Mouse (Mus musculus) cerebral cortex, adult 2 months (tissue): Measurements from ENCODE around the gene Zdhhc9.

Experiments used
- WGBS: fragments of 180-500 bp; shearing (Covaris S2); methylation state at CpG from one replicate; pipeline ENCODE4 v1.1.7; 2018; 5-methylcytosine and 5-hydroxymethylcytosine counted together

The Zdhhc9 gene

GRCm38 (mm10) chrX:48208519-48209185 is at the start of gene Zdhhc9:
Gene Zdhhc9 (minus strand): TSS chrX:48208878.
- WGBS: 6% methylated on average over 28 of the region's 34 CpGs

- WGBS: 5% methylated on average over 16 of the region's 16 CpGs
Observed at GRCm38 (mm10) chrX:48257011-48257410, 48.3 kb upstream of the Zdhhc9 start.

DNA sequence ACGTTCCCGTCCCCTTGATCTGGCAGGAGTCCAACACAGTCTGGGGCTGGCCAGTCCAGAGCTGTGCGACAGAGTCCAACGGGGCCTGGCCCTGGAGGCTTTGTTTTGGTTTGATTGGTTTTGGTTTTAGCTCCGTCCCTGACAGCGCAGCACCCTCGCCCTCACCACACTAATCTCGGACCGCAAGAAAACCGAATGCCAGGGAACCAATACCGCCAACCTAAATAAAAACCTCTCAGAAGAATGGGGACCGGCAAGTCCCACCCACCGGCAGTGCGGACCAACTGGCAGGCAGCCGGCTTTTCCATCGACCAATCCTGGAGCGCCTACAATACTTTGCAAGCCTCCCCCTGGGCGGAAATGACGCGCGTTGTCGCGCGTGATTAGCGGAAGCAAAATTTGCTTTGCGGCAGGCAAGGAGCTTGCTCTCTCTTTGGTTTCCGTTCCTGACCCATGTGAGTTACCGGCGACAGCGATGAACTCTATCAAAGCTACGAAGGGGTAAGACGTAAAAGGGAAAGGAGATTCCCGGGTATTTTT is 47.9 kb upstream of the Zdhhc9 start, which contains the start of gene Utp14a:
TSS of gene Utp14a (plus strand) at position 395 of the 540 bp plus-strand sequence.
- WGBS: 3% methylated on average over 33 of the region's 33 CpGs

- WGBS: 4% methylated on average over 18 of the region's 18 CpGs
Observed at GRCm38 (mm10) chrX:48255830-48256428, 47.3 kb upstream of the Zdhhc9 start.

DNA sequence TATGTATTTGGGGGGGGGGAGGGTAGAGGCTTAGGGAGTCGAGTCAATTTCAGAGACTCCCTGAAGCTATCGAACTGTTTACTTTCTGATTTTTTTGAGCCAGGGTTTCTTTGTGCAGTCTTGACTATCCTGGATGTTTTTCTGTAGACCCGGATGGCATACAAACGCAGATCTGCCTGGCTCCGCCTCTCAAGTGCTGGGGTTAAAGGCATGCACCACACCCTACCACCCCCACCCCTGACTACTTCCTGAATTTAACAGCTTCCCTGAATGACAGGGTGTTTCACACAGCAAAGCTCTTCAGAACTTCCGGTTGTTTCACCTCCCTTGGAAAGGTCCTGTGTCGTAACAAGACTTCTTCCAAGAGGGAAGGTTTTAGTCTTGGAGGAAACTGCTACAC is 25.7 kb upstream of the Zdhhc9 start:
- 47% methylated on average over 7 of the region's 7 CpGs for WGBS

- WGBS: 88% methylated on average over 7 of the region's 7 CpGs
Observed at GRCm38 (mm10) chrX:48226225-48226624, 17.5 kb upstream of the Zdhhc9 start.

GRCm38 (mm10) chrX:48222706-48223105 is 14.0 kb upstream of the Zdhhc9 start:
- WGBS: 83% methylated on average over 7 of the region's 7 CpGs

GRCm38 (mm10) chrX:48219468-48219867 is 10.8 kb upstream of the Zdhhc9 start:
- 88% methylated on average over 5 of the region's 5 CpGs for WGBS

GRCm38 (mm10) chrX:48209746-48210145 is 1.1 kb upstream of the Zdhhc9 start:
- WGBS: 69% methylated on average over 4 of the region's 4 CpGs

- WGBS: 2% methylated on average over 25 of the region's 36 CpGs
Observed at GRCm38 (mm10) chrX:48207761-48208487, 754 bp downstream of the Zdhhc9 start.

GRCm38 (mm10) chrX:48204469-48204868 is 4.2 kb downstream of the Zdhhc9 start:
- 49% methylated on average over 6 of the region's 6 CpGs for WGBS

- WGBS: 60% methylated on average over 7 of the region's 7 CpGs
Observed at GRCm38 (mm10) chrX:48203763-48204162, 4.9 kb downstream of the Zdhhc9 start.

GRCm38 (mm10) chrX:48202995-48203394 is 5.7 kb downstream of the Zdhhc9 start:
- WGBS: 79% methylated on average over 4 of the region's 4 CpGs

DNA sequence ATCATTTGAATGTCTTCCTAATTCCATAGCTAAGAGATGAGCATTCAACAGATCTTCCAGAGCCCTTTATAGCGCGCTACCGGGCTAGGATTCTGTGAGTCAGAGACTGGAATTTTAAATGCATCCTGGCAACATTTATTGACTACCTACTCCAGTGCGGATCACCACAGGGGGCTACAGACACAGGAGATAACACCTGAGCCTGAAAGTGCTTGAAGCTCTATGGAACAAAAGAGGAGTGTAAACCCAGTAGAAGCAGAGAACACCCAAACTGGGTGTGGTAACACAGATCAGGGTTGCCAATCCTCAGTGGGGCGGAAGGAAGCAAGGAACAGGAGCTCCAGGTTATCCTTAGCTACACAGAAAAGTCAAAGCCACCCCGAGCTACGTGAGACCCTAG is 6.2 kb downstream of the Zdhhc9 start:
- WGBS: 64% methylated on average over 7 of the region's 7 CpGs

- 51% methylated on average over 7 of the region's 7 CpGs for WGBS
Observed at GRCm38 (mm10) chrX:48201973-48202372, 6.7 kb downstream of the Zdhhc9 start.

DNA sequence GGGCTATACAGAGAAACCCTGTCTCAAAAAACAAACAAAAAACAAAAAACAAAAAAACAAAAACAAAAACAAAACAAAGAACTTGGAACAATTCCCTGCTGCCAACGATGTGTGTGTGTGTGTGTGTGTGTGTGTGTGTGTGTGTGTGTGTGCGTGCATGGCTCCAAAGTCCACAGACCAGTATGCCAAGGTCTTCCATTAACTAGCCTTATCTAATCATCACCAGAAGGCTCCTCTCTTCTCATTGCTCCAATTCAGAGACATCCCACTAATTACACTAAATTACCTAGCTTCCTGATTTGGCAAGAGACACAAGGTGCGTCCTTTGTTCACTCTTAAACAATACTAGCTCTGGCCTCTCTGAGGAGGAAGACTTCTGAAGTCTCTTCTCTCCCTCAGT is 8.0 kb downstream of the Zdhhc9 start:
- 70% methylated on average over 3 of the region's 3 CpGs for WGBS

- 34% methylated on average over 2 of the region's 2 CpGs for WGBS
Observed at GRCm38 (mm10) chrX:48199026-48199425, 9.7 kb downstream of the Zdhhc9 start.

DNA sequence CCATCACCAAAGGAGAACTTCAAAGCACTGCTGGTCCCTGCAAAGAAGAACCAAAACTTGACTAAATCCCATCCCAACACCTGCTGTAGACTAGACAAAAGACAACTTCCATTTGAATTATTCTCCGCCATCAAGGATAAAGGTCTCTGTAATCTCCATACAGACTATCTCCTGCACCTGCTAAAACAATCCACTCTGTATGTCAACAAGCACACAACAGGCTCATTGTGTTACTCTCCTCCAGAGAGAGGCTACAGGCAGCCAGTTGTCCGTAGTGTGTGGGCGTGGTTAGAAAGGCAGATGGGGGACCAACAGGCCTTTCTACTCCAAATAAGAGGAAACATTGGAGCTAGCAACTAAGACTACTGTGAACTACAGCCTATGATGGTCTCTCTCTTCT is 10.8 kb downstream of the Zdhhc9 start:
- WGBS: 78% methylated on average over 3 of the region's 3 CpGs

- WGBS: 51% methylated on average over 14 of the region's 14 CpGs
Observed at GRCm38 (mm10) chrX:48193235-48194152, 15.2 kb downstream of the Zdhhc9 start.

DNA sequence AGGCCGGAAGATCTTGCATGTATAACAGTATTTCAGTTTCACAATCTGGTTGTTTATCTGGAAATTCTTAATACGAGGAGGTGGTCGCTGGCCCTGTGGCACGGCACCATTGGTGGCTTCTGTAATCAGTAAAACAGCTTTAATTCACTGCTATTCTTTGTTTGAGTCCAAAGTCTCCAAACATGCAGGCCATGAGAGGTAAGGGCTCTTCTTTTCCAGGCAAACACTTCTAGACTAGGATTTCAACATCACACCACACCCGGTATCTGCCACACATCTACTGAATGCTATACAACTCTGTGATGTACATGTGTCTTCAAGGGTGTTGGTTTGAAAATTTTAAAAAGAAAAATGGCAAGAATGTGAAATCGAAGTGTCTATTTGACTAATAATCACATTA is 17.4 kb downstream of the Zdhhc9 start:
- 82% methylated on average over 6 of the region's 6 CpGs for WGBS

- WGBS: 82% methylated on average over 3 of the region's 3 CpGs
Observed at GRCm38 (mm10) chrX:48184703-48185102, 24.0 kb downstream of the Zdhhc9 start.
